Mouse (Mus musculus): Measurements from ENCODE around the gene Ago1. TPM values are rescaled to one million over a fixed set of nuclear protein-coding genes. Genes with fewer than 3 reads are reported as not detected.

Gene Ago1
- polyA plus RNA-seq, 1 experiment from 2014 or later = 3.5 TPM

GRCm38 (mm10) chr4:126496963-126497362, 28.6 kb upstream of the Ago1 start:
- H3K9me3 ChIP-seq (ENCODE audit: control insufficient read depth, low read length) = no peaks in the 10 kb centered on the region
- H3K27ac ChIP-seq (ENCODE audit: low read length) = no peak overlapping the region; the same call in 1 of the 2 replicates
- no peak for ATAC-seq
- H3K4me3 ChIP-seq (ENCODE audit: low read length) = no peak overlapping the region
- no peak overlapping the region for H3K9ac ChIP-seq (ENCODE audit: low read depth, low read length)
- 64% methylated on average over 2 of the region's 2 CpGs for WGBS
- H3K27me3 ChIP-seq (replicated peaks; ENCODE audit: control insufficient read depth, insufficient read depth, low read length) = no peaks in the 10 kb centered on the region
- no peak overlapping the region for H3K4me2 ChIP-seq (ENCODE audit: low read depth, low read length)
- H3K36me3 ChIP-seq (ENCODE audit: control insufficient read depth, insufficient read depth, low read length) = no peaks in the 10 kb centered on the region
- no peaks in the 10 kb centered on the region for H3K4me1 ChIP-seq (ENCODE audit: control insufficient read depth, insufficient read depth, low read length)

GRCm38 (mm10) chr4:126495942-126496790, 27.8 kb upstream of the Ago1 start:
- Histone ChIP-seq H3K9ac (ENCODE audit: low read depth, low read length) (no peak overlapping the region), H3K27ac (ENCODE audit: low read length) (peak overlapping the region; percentile 34; the same call in 1 of the 2 replicates), H3K4me3 (ENCODE audit: low read length) (no peak overlapping the region), H3K9me3 (ENCODE audit: control insufficient read depth, low read length) (no peaks in the 10 kb centered on the region), H3K4me2 (ENCODE audit: low read depth, low read length) (no peak overlapping the region), H3K4me1 (ENCODE audit: control insufficient read depth, insufficient read depth, low read length) (no peaks in the 10 kb centered on the region), H3K27me3 (replicated peaks; ENCODE audit: control insufficient read depth, insufficient read depth, low read length) (no peaks in the 10 kb centered on the region), H3K36me3 (ENCODE audit: control insufficient read depth, insufficient read depth, low read length) (no peaks in the 10 kb centered on the region)
- WGBS = 69% methylated on average over 5 of the region's 5 CpGs
- no peak for ATAC-seq

- H3K4me1 ChIP-seq (ENCODE audit: control insufficient read depth, insufficient read depth, low read length) = no peaks in the 10 kb centered on the region
- H3K36me3 ChIP-seq (ENCODE audit: control insufficient read depth, insufficient read depth, low read length) = no peaks in the 10 kb centered on the region
- no peak for ATAC-seq
- peak overlapping the region; percentile 24 for H3K27ac ChIP-seq (ENCODE audit: low read length)
- no peak overlapping the region for H3K9ac ChIP-seq (ENCODE audit: low read depth, low read length)
- H3K4me2 ChIP-seq (ENCODE audit: low read depth, low read length) = no peak overlapping the region
- H3K27me3 ChIP-seq (replicated peaks; ENCODE audit: control insufficient read depth, insufficient read depth, low read length) = no peaks in the 10 kb centered on the region
- no peaks in the 10 kb centered on the region for H3K9me3 ChIP-seq (ENCODE audit: control insufficient read depth, low read length)
- WGBS = 43% methylated on average over 5 of the region's 5 CpGs
- H3K4me3 ChIP-seq (ENCODE audit: low read length) = no peak overlapping the region
These were observed 27.1 kb upstream of the Ago1 start for GRCm38 (mm10) chr4:126495453-126495852.

- WGBS = 81% methylated on average over 4 of the region's 4 CpGs
- no peaks in the 10 kb centered on the region for H3K9me3 ChIP-seq (ENCODE audit: control insufficient read depth, low read length)
- H3K27me3 ChIP-seq (replicated peaks; ENCODE audit: control insufficient read depth, insufficient read depth, low read length) = no peaks in the 10 kb centered on the region
- no peak overlapping the region for H3K27ac ChIP-seq (ENCODE audit: low read length)
- no peak overlapping the region for H3K9ac ChIP-seq (ENCODE audit: low read depth, low read length)
- no peak for ATAC-seq
- no peak overlapping the region for H3K4me3 ChIP-seq (ENCODE audit: low read length)
- no peaks in the 10 kb centered on the region for H3K36me3 ChIP-seq (ENCODE audit: control insufficient read depth, insufficient read depth, low read length)
- H3K4me1 ChIP-seq (ENCODE audit: control insufficient read depth, insufficient read depth, low read length) = no peaks in the 10 kb centered on the region
- H3K4me2 ChIP-seq (ENCODE audit: low read depth, low read length) = no peak overlapping the region
These were observed 25.0 kb upstream of the Ago1 start for GRCm38 (mm10) chr4:126493416-126493815.

- no peaks in the 10 kb centered on the region for H3K4me1 ChIP-seq (ENCODE audit: control insufficient read depth, insufficient read depth, low read length)
- no peak overlapping the region for H3K27ac ChIP-seq (ENCODE audit: low read length)
- no peaks in the 10 kb centered on the region for H3K27me3 ChIP-seq (replicated peaks; ENCODE audit: control insufficient read depth, insufficient read depth, low read length)
- H3K9me3 ChIP-seq (ENCODE audit: control insufficient read depth, low read length) = no peaks in the 10 kb centered on the region
- WGBS = 64% methylated on average over 5 of the region's 5 CpGs
- H3K9ac ChIP-seq (ENCODE audit: low read depth, low read length) = no peak overlapping the region
- H3K4me2 ChIP-seq (ENCODE audit: low read depth, low read length) = no peak overlapping the region
- no peaks in the 10 kb centered on the region for H3K36me3 ChIP-seq (ENCODE audit: control insufficient read depth, insufficient read depth, low read length)
- ATAC-seq = no peak
- no peak overlapping the region for H3K4me3 ChIP-seq (ENCODE audit: low read length)
These were observed 23.6 kb upstream of the Ago1 start for GRCm38 (mm10) chr4:126491977-126492376.

GRCm38 (mm10) chr4:126490726-126491125, 22.3 kb upstream of the Ago1 start:
- 81% methylated on average over 12 of the region's 12 CpGs for WGBS

GRCm38 (mm10) chr4:126489811-126490210, 21.4 kb upstream of the Ago1 start:
- no peak for ATAC-seq
- H3K9me3 ChIP-seq (ENCODE audit: control insufficient read depth, low read length) = no peaks in the 10 kb centered on the region
- no peaks in the 10 kb centered on the region for H3K36me3 ChIP-seq (ENCODE audit: control insufficient read depth, insufficient read depth, low read length)
- no peaks in the 10 kb centered on the region for H3K4me1 ChIP-seq (ENCODE audit: control insufficient read depth, insufficient read depth, low read length)
- H3K9ac ChIP-seq (ENCODE audit: low read depth, low read length) = no peak overlapping the region
- H3K4me2 ChIP-seq (ENCODE audit: low read depth, low read length) = no peak overlapping the region
- H3K27ac ChIP-seq (ENCODE audit: low read length) = no peak overlapping the region
- WGBS = 84% methylated on average over 5 of the region's 5 CpGs
- H3K27me3 ChIP-seq (replicated peaks; ENCODE audit: control insufficient read depth, insufficient read depth, low read length) = no peaks in the 10 kb centered on the region
- no peak overlapping the region for H3K4me3 ChIP-seq (ENCODE audit: low read length)

More at GRCm38 (mm10) chr4:126490726-126491125, 22.3 kb upstream of the Ago1 start:
- Histone ChIP-seq H3K4me3 (ENCODE audit: low read length) (no peak overlapping the region), H3K27ac (ENCODE audit: low read length) (no peak overlapping the region), H3K27me3 (replicated peaks; ENCODE audit: control insufficient read depth, insufficient read depth, low read length) (no peaks in the 10 kb centered on the region), H3K9me3 (ENCODE audit: control insufficient read depth, low read length) (no peaks in the 10 kb centered on the region), H3K4me1 (ENCODE audit: control insufficient read depth, insufficient read depth, low read length) (no peaks in the 10 kb centered on the region), H3K9ac (ENCODE audit: low read depth, low read length) (no peak overlapping the region), H3K36me3 (ENCODE audit: control insufficient read depth, insufficient read depth, low read length) (no peaks in the 10 kb centered on the region), H3K4me2 (ENCODE audit: low read depth, low read length) (no peak overlapping the region)
- no peak for ATAC-seq

- WGBS = 71% methylated on average over 1 of the region's 1 CpGs
- no peak overlapping the region for H3K9ac ChIP-seq (ENCODE audit: low read depth, low read length)
- H3K27me3 ChIP-seq (replicated peaks; ENCODE audit: control insufficient read depth, insufficient read depth, low read length) = no peaks in the 10 kb centered on the region
- no peaks in the 10 kb centered on the region for H3K36me3 ChIP-seq (ENCODE audit: control insufficient read depth, insufficient read depth, low read length)
- no peak overlapping the region for H3K4me2 ChIP-seq (ENCODE audit: low read depth, low read length)
- H3K27ac ChIP-seq (ENCODE audit: low read length) = no peak overlapping the region
- H3K4me3 ChIP-seq (ENCODE audit: low read length) = no peak overlapping the region
- ATAC-seq = no peak
- H3K9me3 ChIP-seq (ENCODE audit: control insufficient read depth, low read length) = no peaks in the 10 kb centered on the region
- no peaks in the 10 kb centered on the region for H3K4me1 ChIP-seq (ENCODE audit: control insufficient read depth, insufficient read depth, low read length)
These were observed 17.8 kb upstream of the Ago1 start for GRCm38 (mm10) chr4:126486217-126486616.

- ATAC-seq = no peak
- Histone ChIP-seq H3K4me3 (ENCODE audit: low read length) (no peak overlapping the region), H3K27ac (ENCODE audit: low read length) (no peak overlapping the region), H3K4me1 (ENCODE audit: control insufficient read depth, insufficient read depth, low read length) (no peaks in the 10 kb centered on the region), H3K9me3 (ENCODE audit: control insufficient read depth, low read length) (no peaks in the 10 kb centered on the region), H3K27me3 (replicated peaks; ENCODE audit: control insufficient read depth, insufficient read depth, low read length) (no peaks in the 10 kb centered on the region), H3K36me3 (ENCODE audit: control insufficient read depth, insufficient read depth, low read length) (no peaks in the 10 kb centered on the region), H3K9ac (ENCODE audit: low read depth, low read length) (no peak overlapping the region), H3K4me2 (ENCODE audit: low read depth, low read length) (no peak overlapping the region)
- WGBS = 85% methylated on average over 2 of the region's 2 CpGs
These were observed 16.7 kb upstream of the Ago1 start for GRCm38 (mm10) chr4:126485065-126485464.
